Mouse (Mus musculus) c-Kit-positive CD71-positive TER-119-positive erythroid progenitor cells, embryonic 14.5 days (primary cell): ENCODE results near the gene Uxs1.

ENCODE experiments used
- DNase-seq: peaks from one replicate; pipeline ENCODE4 v3.0.0-alpha.2; 2013; ENCODE audit warnings: low spot score

Gene Uxs1

GRCm38 (mm10) chr1:43722459-43722858 lies 105.1 kb downstream of the Uxs1 start:
- no peak for DNase-seq

- no peak for DNase-seq
Observed at GRCm38 (mm10) chr1:43718793-43719192, 108.8 kb downstream of the Uxs1 start.

GRCm38 (mm10) chr1:43717967-43718366 lies 109.6 kb downstream of the Uxs1 start:
- DNase-seq: no peak

GRCm38 (mm10) chr1:43714841-43715240 lies 112.8 kb downstream of the Uxs1 start:
- DNase-seq: no peak

- DNase-seq: no peak
Observed at GRCm38 (mm10) chr1:43698577-43699000, 129.0 kb downstream of the Uxs1 start.
